In genomic region chr10:91172329-91173100, GRCm38 (mm10) we compare ENCODE assay signal across 9 mouse cellular contexts. TPM values are rescaled to one million over a fixed set of nuclear protein-coding genes. Genes with fewer than 3 reads are reported as not detected.
DNase-seq lines count a peak whose midpoint lies in the region; ATAC-seq and TF ChIP-seq lines count a peak whose summit lies in the region.
"Had no signal": no experiment of that assay in that cellular context is flagged by ENCODE, and none has a peak within 500 bp of the region (broad histone marks: within the 10 kb centered on the region; RNA-seq: fewer than 3 reads in every experiment).

No protein-coding gene starts in this region.

- WGBS in heart, embryonic 13.5 days: 80% methylated on average over 14 of the region's 14 CpGs
- WGBS in hindbrain, embryonic 13.5 days: 86% methylated on average over 14 of the region's 14 CpGs
- WGBS in midbrain, embryonic 13.5 days: 85% methylated on average over 14 of the region's 14 CpGs

- H3K4me3 ChIP-seq in heart, embryonic 13.5 days: peak overlapping the region; percentile 81
- peak overlapping the region; percentile 97 for H3K4me3 ChIP-seq in G1E (ENCODE audit: low read depth, low read length)
- H3K4me3 ChIP-seq in hindbrain, embryonic 13.5 days: peak overlapping the region; percentile 93
- peak overlapping the region; percentile 97 for H3K4me3 ChIP-seq in midbrain, embryonic 13.5 days (replicated peaks)

- H3K4me1 ChIP-seq in heart, embryonic 13.5 days: peaks cover 29% of the 10 kb centered on the region
- H3K4me1 ChIP-seq in G1E (ENCODE audit: insufficient read depth, low read depth, low read length): peaks cover 30% of the 10 kb centered on the region
- peaks cover 24% of the 10 kb centered on the region for H3K4me1 ChIP-seq in hindbrain, embryonic 13.5 days (replicated peaks)
- peaks cover 28% of the 10 kb centered on the region for H3K4me1 ChIP-seq in midbrain, embryonic 13.5 days (replicated peaks)

- H3K9ac ChIP-seq in heart, embryonic 13.5 days: peak overlapping the region; percentile 96
- peak overlapping the region; percentile 99 for H3K9ac ChIP-seq in hindbrain, embryonic 13.5 days
- H3K9ac ChIP-seq in midbrain, embryonic 13.5 days (replicated peaks): peak overlapping the region; percentile 97

- no peak for TF ChIP-seq CTCF in G1E (IDR thresholded peaks at IDR 0.05; ENCODE audit: low read depth, low read length)

- H3K4me2 ChIP-seq in heart, embryonic 13.5 days: peak overlapping the region; percentile 84
- peak overlapping the region; percentile 71 for H3K4me2 ChIP-seq in hindbrain, embryonic 13.5 days
- H3K4me2 ChIP-seq in midbrain, embryonic 13.5 days (replicated peaks): peak overlapping the region; percentile 73

- H3K27me3 ChIP-seq in heart, embryonic 13.5 days (replicated peaks): no peaks in the 10 kb centered on the region
- no peaks in the 10 kb centered on the region for H3K27me3 ChIP-seq in G1E (ENCODE audit: insufficient read depth, low read length)
- H3K27me3 ChIP-seq in hindbrain, embryonic 13.5 days: no peaks in the 10 kb centered on the region
- H3K27me3 ChIP-seq in midbrain, embryonic 13.5 days: no peaks in the 10 kb centered on the region
- H3K27me3 ChIP-seq: Patski had no signal

- H3K36me3 ChIP-seq in heart, embryonic 13.5 days: peaks cover 10% of the 10 kb centered on the region
- peaks cover 11% of the 10 kb centered on the region for H3K36me3 ChIP-seq in G1E (replicated peaks)
- H3K36me3 ChIP-seq in hindbrain, embryonic 13.5 days: no peaks in the 10 kb centered on the region
- no peaks in the 10 kb centered on the region for H3K36me3 ChIP-seq in midbrain, embryonic 13.5 days

- H3K27ac ChIP-seq in heart, embryonic 13.5 days (replicated peaks): peak overlapping the region; percentile 100
- H3K27ac ChIP-seq in hindbrain, embryonic 13.5 days: peak overlapping the region; percentile 100
- peak overlapping the region; percentile 100 for H3K27ac ChIP-seq in midbrain, embryonic 13.5 days

- H3K9me3 ChIP-seq in heart, embryonic 13.5 days: no peaks in the 10 kb centered on the region
- no peaks in the 10 kb centered on the region for H3K9me3 ChIP-seq in G1E (replicated peaks)
- H3K9me3 ChIP-seq in hindbrain, embryonic 13.5 days: no peaks in the 10 kb centered on the region
- no peaks in the 10 kb centered on the region for H3K9me3 ChIP-seq in midbrain, embryonic 13.5 days

- ATAC-seq in heart, embryonic 13.5 days (ENCODE audit: extremely low read depth, insufficient number of reproducible peaks, low FRiP score, low TSS enrichment): no peak
- ATAC-seq in G1E (ENCODE audit: extremely low read depth, insufficient number of reproducible peaks, low FRiP score, poor library complexity, severe bottlenecking): no peak
- no peak for ATAC-seq in hindbrain, embryonic 13.5 days (ENCODE audit: low FRiP score)
- ATAC-seq in midbrain, embryonic 13.5 days: no peak

- no peak for DNase-seq in heart, postnatal 14 days
- DNase-seq in G1E (ENCODE audit: low spot score): no peak
- no peak for DNase-seq in spleen, postnatal 14 days (ENCODE audit: low spot score in 2 of 2)
- no peak for DNase-seq in right cerebral cortex, adult 2 months (ENCODE audit: low spot score in 2 of 2)
- DNase-seq in adrenal gland, adult 2 months: no peak

- intact Hi-C loops in heart, postnatal 14 days (cut with DNase I): loop anchor here (1.0 to 10.0 kb wide), 2 partner anchors 9 to 1842 kb away; partner anchors contain the start of gene Tmpo

RNA-seq across cellular contexts. Expression of gene Tmpo, which starts 8.6 kb away (rescaled TPM):
- polyA plus RNA-seq in heart, embryonic 13.5 days (2015; fragmentation: Nextera tagmentation; extraction: Ambion mirVana): 128 and 129 TPM in 2 replicates
- total RNA-seq in heart, postnatal 14 days (2021): 10 to 100 TPM; 54.4 to 60.4 TPM
- total RNA-seq in G1E (2014; fragmentation: Nextera tagmentation) (263 and 390 TPM in 2 replicates), G1E (2017) (492 and 529 TPM in 2 replicates)
- 247 and 276 TPM in 2 replicates for polyA plus RNA-seq in G1E (2012)
- polyA plus RNA-seq in hindbrain, embryonic 13.5 days (2015; fragmentation: Nextera tagmentation; extraction: Ambion mirVana): 123 and 129 TPM in 2 replicates
- polyA plus RNA-seq in midbrain, embryonic 13.5 days (2015; fragmentation: Nextera tagmentation; extraction: Ambion mirVana): 165 and 175 TPM in 2 replicates
- 10 to 100 TPM; 68.0 to 90.6 TPM for total RNA-seq in adrenal gland, adult 2 months (2021)
- 41.1 and 41.4 TPM in 2 replicates for polyA plus RNA-seq in adrenal gland, adult 2 months (2012; rRNA removed)

RNA-seq across cellular contexts. Expression of gene Slc25a3, which starts 48.7 kb away (rescaled TPM):
- 801 and 895 TPM in 2 replicates for polyA plus RNA-seq in heart, embryonic 13.5 days (2015; fragmentation: Nextera tagmentation; extraction: Ambion mirVana)
- 1,000 to 10,000 TPM; 2,379 to 2,461 TPM for total RNA-seq in heart, postnatal 14 days (2021)
- 375 and 407 TPM in 2 replicates for total RNA-seq in G1E (2014; fragmentation: Nextera tagmentation)
- 297 and 310 TPM in 2 replicates for total RNA-seq in G1E (2017)
- 508 and 619 TPM in 2 replicates for polyA plus RNA-seq in G1E (2012)
- polyA plus RNA-seq in hindbrain, embryonic 13.5 days (2015; fragmentation: Nextera tagmentation; extraction: Ambion mirVana): 506 and 512 TPM in 2 replicates
- polyA plus RNA-seq in midbrain, embryonic 13.5 days (2015; fragmentation: Nextera tagmentation; extraction: Ambion mirVana): 469 and 478 TPM in 2 replicates
- total RNA-seq in adrenal gland, adult 2 months (2021): 1,000 to 10,000 TPM; 1,193 to 1,310 TPM
- 1,760 and 3,093 TPM in 2 replicates for polyA plus RNA-seq in adrenal gland, adult 2 months (2012; rRNA removed)
